Mouse (Mus musculus): ENCODE results near the gene Npas2.

GRCm38 (mm10) chr1:39344981-39345600 is 151.6 kb downstream of the Npas2 start:
- no peak for TF ChIP-seq POLR2A (IDR thresholded peaks at IDR 0.05; ENCODE audit: insufficient read depth, low read depth, low read length)
- no peak for TF ChIP-seq CTCF (IDR thresholded peaks at IDR 0.05; ENCODE audit: insufficient read depth, low read depth, low read length)
